Mouse (Mus musculus) hindbrain, postnatal 0 days (tissue): Measurements from ENCODE around the gene Sbf2. TPM values are rescaled to one million over a fixed set of nuclear protein-coding genes. Genes with fewer than 3 reads are reported as not detected.
A peak's percentile ranks its signal among the peaks of the same experiment; 100 is the strongest.

Source experiments
- ATAC-seq: fragments of 200-750 bp; cut with Nextera tagmentation; 2 replicates; pipeline ENCODE4 v1.8.0; 2017; ENCODE audit warnings: mild to moderate bottlenecking, moderate TSS enrichment, moderate library complexity
- DNase-seq: peaks from one replicate; pipeline ENCODE4 v3.0.0-alpha.2; 2015; ENCODE audit warnings: low spot score
- H3K27ac ChIP-seq: fragments of 300-500 bp; sonication (generic); 2 replicates; pipeline ENCODE4 v1.5.1; 2014; ENCODE audit warnings: mild to moderate bottlenecking
- H3K27me3 ChIP-seq: fragments of 300-500 bp; sonication (generic); 2 replicates; pipeline ENCODE4 v1.6.1; 2014; ENCODE audit warnings: low read length, mixed read lengths; ENCODE audit not compliant: insufficient read depth
- H3K36me3 ChIP-seq: fragments of 300-500 bp; sonication (generic); 2 replicates; pipeline ENCODE4 v1.6.1; 2014; ENCODE audit warnings: low read length, mixed read lengths; ENCODE audit not compliant: insufficient read depth
- H3K4me1 ChIP-seq: fragments of 300-500 bp; sonication (generic); 2 replicates; pipeline ENCODE4 v1.6.1; 2014; ENCODE audit warnings: antibody characterized with exemption, low read length, mixed read lengths; ENCODE audit not compliant: insufficient read depth
- H3K4me2 ChIP-seq: fragments of 300-500 bp; sonication (generic); 2 replicates; pipeline ENCODE4 v1.6.1; 2014; ENCODE audit warnings: low read depth, mild to moderate bottlenecking, low read length, moderate library complexity, mixed read lengths
- H3K4me3 ChIP-seq: fragments of 300-500 bp; sonication (generic); 2 replicates; pipeline ENCODE4 v1.5.1; 2014; ENCODE audit warnings: low read length
- H3K9ac ChIP-seq: fragments of 300-500 bp; sonication (generic); replicated peaks from 2 replicates; pipeline ENCODE4 v1.6.1; 2014; ENCODE audit warnings: mild to moderate bottlenecking, low read length, moderate library complexity, mixed read lengths
- H3K9me3 ChIP-seq: fragments of 300-500 bp; sonication (generic); 2 replicates; pipeline ENCODE4 v1.6.1; 2016; ENCODE audit warnings: low read length, mixed read lengths
- CTCF ChIP-seq: IDR thresholded peaks from 2 replicates; pipeline ENCODE4 v1.5.1; 2016; ENCODE audit warnings: antibody characterized with exemption, control low read depth, low read depth
- WGBS: fragments of 180-500 bp; shearing (Covaris S2); extraction: QIAGEN DNeasy Blood & Tissue Kit; methylation state at CpG from one replicate; pipeline ENCODE4 v1.1.7; 2014; 5-methylcytosine and 5-hydroxymethylcytosine counted together
- polyA plus RNA-seq: library from polyadenylated mRNA; unstranded; fragments of >200 nt; fragmentation: Nextera tagmentation; extraction: Ambion mirVana; gene quantifications from 2 replicates; pipeline ENCODE4 v1.2.1, GENCODE M21; 2015
- total RNA-seq: library from RNA; depleted of rRNA; stranded (reverse); fragments of >200 nt; gene quantifications from 2 replicates; pipeline ENCODE4 v1.2.3, GENCODE M21; 2014; rRNA removed

Sbf2 gene
- total and polyA plus RNA-seq, 2 experiments from 2014 or later: 40.3 to 70.5 TPM

- H3K9ac ChIP-seq: no peak overlapping the region
- H3K27me3 ChIP-seq: no peaks in the 10 kb centered on the region
- H3K27ac ChIP-seq: no peak overlapping the region
- no peaks in the 10 kb centered on the region for H3K9me3 ChIP-seq
- WGBS: 66% methylated on average over 1 of the region's 1 CpGs
- TF ChIP-seq CTCF: no peak
- no peak overlapping the region for H3K4me2 ChIP-seq
- DNase-seq (no peak), ATAC-seq (no peak)
- no peaks in the 10 kb centered on the region for H3K36me3 ChIP-seq
- H3K4me3 ChIP-seq: no peak overlapping the region
- H3K4me1 ChIP-seq: no peaks in the 10 kb centered on the region
Observed at GRCm38 (mm10) chr7:110262661-110263060, 352.1 kb downstream of the Sbf2 start.

- no peak for TF ChIP-seq CTCF
- ATAC-seq (no peak), DNase-seq (no peak)
- Histone ChIP-seq H3K4me1 (no peaks in the 10 kb centered on the region), H3K36me3 (no peaks in the 10 kb centered on the region), H3K4me3 (no peak overlapping the region), H3K4me2 (no peak overlapping the region), H3K9ac (no peak overlapping the region), H3K9me3 (no peaks in the 10 kb centered on the region), H3K27me3 (no peaks in the 10 kb centered on the region), H3K27ac (no peak overlapping the region)
- 77% methylated on average over 4 of the region's 4 CpGs for WGBS
Observed at GRCm38 (mm10) chr7:110261807-110262206, 352.9 kb downstream of the Sbf2 start.

- ATAC-seq: no peak
- Histone ChIP-seq H3K4me2 (no peak overlapping the region), H3K9me3 (no peaks in the 10 kb centered on the region), H3K4me1 (no peaks in the 10 kb centered on the region), H3K27me3 (no peaks in the 10 kb centered on the region), H3K36me3 (no peaks in the 10 kb centered on the region), H3K4me3 (no peak overlapping the region), H3K27ac (peak overlapping the region; percentile 41; the same call in 1 of the 2 replicates), H3K9ac (no peak overlapping the region)
- 69% methylated on average over 4 of the region's 4 CpGs for WGBS
- peak; percentile 8 for DNase-seq
- no peak for TF ChIP-seq CTCF
Observed at GRCm38 (mm10) chr7:110259966-110260711, 354.6 kb downstream of the Sbf2 start.

- Histone ChIP-seq H3K9ac (no peak overlapping the region), H3K9me3 (no peaks in the 10 kb centered on the region), H3K4me2 (no peak overlapping the region), H3K27ac (no peak overlapping the region), H3K36me3 (no peaks in the 10 kb centered on the region), H3K4me3 (no peak overlapping the region), H3K4me1 (no peaks in the 10 kb centered on the region), H3K27me3 (no peaks in the 10 kb centered on the region)
- no peak for TF ChIP-seq CTCF
- 86% methylated on average over 11 of the region's 11 CpGs for WGBS
- DNase-seq (no peak), ATAC-seq (no peak)
Observed at GRCm38 (mm10) chr7:110258196-110258950, 356.3 kb downstream of the Sbf2 start.

Other genes with a start within 250 kb of the Sbf2 start
- 2.1 and 2.2 TPM in 2 replicates for gene Adm, start 12.7 kb upstream of the Sbf2 start, total RNA-seq
- 4.2 and 6.0 TPM in 2 replicates for gene Adm, start 12.7 kb upstream of the Sbf2 start, polyA plus RNA-seq
- 15.1 and 24.8 TPM in 2 replicates for gene Ampd3, start 153.3 kb upstream of the Sbf2 start, total RNA-seq
- 12.4 and 14.3 TPM in 2 replicates for gene Ampd3, start 153.3 kb upstream of the Sbf2 start, polyA plus RNA-seq
- gene Rnf141, start 229.5 kb upstream of the Sbf2 start, total RNA-seq: 80.4 and 98.8 TPM in 2 replicates
- 35.3 and 36.7 TPM in 2 replicates for gene Rnf141, start 229.5 kb upstream of the Sbf2 start, polyA plus RNA-seq
- gene Lyve1, start 248.3 kb upstream of the Sbf2 start, total RNA-seq: 9.5 and 9.7 TPM in 2 replicates
- gene Lyve1, start 248.3 kb upstream of the Sbf2 start, polyA plus RNA-seq: 5.2 and 6.3 TPM in 2 replicates